Mouse (Mus musculus) frontal cortex, adult (tissue): ENCODE measurements around the gene Rint1.
"Not testable (repeated sequence)": the region's sequence is repeated elsewhere in the genome, so short reads cannot be mapped to it uniquely, and the experiment has no call there.

Experiments used
- ATAC-seq: cut with Nextera tagmentation; 2 replicates; pipeline ENCODE4 v1.9.2; 2017; ENCODE audit warnings: mild to moderate bottlenecking, moderate library complexity, mixed read lengths; ENCODE audit not compliant: low TSS enrichment

The Rint1 gene

DNA sequence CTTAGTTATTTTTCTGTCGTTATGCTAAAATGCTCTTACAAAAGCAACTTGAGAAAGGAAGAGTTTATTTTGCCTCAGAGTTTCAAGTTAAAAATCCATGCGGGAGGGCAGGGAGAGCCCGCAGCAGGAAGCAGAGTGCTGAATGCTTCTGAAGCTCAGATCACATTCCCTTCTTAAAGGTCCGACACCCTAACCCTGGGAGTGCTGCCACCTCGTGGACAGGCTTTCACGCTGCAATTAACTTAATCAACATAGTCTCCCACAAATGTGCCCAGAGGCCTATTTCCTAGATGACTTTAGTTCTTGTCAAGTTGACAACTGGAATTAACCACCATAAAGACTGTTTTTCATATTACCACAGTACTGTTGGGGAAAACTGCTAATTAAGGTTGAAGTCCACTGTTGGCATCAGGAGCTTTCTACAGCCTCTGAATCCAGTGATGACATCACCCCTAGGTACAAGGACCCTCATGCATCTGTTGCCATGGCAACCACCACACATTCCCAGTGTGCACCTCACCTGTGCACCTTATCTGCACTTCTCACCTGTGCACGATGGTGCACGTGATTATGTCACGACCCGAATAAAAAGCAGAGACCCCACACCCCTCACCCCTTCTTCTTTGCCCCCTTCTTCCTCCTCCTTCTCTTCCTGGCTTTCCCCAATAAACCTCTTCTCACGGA lies 39.0 kb downstream of the Rint1 start:
- ATAC-seq = peak; percentile 77

DNA sequence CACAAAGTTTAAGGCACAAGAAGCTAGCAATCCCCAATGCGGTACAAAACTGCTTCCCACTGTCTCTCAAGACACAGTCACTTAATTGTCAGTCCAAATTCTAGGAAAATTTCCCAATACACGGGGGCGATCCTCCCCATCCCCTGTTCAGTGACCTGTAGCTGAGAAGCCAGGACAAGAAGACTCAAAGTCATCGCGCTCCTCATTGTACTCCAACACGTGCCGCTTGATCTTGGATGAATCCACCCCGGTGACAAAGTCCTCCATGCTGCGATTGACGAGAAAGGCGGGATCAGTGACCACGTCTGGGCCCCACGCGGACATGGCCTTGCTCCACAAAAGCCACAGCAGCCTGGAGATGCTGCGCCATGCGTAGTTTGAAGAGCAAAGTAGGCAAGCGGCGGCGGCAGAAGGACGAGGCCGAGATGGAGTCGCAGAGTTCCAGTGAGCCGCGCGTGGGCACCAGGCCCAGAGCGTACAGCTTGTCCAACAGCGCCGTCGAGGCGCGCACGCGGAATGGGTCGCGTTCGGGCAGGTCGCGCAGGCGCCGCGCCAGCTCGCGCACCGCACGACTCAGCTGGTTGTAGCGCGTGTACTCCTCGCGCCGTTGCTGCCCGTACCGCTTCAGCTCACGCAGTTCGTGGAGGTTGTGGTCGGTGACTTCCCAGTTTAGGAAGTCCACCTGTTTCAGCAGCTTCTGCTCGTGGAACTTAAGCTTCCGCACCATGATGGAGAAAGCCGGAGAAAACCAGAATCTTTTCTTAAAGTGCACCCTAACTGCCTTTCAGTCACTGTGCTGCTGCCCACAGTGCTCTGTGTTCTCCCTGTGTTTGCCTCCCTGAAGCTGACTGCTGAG lies 43.6 kb downstream of the Rint1 start:
- peak; percentile 50 for ATAC-seq

DNA sequence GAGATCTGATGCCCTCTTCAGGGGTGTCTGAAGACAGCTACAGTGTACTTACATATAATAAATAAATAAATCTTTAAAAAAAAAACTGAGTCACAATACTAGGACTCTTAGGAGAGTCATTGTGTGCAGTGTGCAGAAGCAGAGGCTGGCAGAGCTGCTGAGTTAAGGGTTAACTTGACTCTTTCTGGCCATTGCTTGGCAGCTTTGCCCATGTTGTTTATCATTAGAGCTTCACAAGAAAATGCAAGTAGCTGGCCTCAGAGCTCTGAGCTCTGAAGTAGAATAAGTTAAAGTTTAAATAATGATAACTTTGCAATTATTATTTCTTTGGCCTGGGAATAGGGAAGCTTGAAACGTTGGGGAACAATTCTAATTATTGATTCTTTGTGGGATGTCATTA lies 48.2 kb downstream of the Rint1 start:
- not testable (repeated sequence) for ATAC-seq

DNA sequence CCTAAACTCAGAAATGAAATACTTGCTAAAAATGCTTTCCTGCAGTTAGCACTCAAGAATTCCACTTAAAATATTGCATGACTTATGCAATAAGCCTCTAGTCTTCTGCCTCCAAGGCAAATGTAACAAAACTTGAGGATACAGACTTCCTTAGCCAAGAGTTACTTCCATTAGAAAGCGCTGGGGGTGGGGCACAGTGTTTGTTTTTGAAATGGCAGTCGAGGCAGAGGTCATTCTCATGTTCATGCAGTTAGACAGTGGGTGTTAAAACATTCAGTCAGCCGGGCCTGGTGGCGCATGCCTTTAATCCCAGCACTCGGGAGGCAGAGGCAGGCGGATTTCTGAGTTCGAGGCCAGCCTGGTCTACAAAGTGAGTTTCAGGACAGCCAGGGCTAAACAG lies 50.6 kb downstream of the Rint1 start:
- no peak for ATAC-seq

DNA sequence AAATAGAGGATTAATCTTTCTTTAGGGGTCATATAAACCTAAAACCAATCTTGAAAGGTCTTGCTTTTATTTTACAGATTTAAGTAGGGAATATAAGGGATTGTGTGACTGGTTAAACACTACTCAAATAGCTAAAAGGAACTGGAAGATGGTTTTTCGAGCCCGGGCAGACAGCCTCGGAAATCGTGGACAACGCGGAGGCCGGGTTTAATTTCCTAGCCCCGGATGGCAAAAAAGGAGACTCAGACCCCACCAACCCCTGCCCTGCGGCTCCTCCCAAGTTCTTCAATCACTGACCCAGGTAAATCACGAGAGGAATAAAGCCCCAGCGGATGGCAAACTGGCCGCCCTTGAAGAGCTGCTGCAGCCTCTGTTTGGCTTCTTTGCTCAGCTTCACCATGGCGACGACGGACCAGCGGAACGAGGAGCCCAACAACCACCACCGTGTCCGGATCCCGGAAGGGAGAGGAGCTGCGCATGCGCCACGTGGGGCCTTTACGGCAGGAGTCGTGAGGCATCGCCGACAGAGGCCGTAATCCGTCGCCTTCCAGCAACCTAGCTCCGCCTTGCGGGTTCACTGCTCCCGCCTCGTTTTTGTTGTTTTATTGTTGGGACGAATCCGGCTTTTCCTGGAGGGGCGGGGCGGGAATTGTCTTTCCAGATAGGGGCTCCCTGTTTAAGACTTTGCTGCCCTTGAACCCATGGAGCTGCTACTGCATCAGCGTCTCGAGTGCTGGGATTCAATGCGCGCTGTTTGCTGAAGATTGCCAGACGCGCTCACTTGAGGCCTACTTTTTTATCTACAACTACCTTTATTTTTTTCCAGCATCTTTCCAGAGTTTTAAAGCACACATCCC lies 56.4 kb downstream of the Rint1 start, which contains the start of gene Tomm7:
Gene Tomm7, minus strand, starts transcription at position 488 of the 857 bp plus-strand sequence.
- peak; percentile 98 for ATAC-seq

DNA sequence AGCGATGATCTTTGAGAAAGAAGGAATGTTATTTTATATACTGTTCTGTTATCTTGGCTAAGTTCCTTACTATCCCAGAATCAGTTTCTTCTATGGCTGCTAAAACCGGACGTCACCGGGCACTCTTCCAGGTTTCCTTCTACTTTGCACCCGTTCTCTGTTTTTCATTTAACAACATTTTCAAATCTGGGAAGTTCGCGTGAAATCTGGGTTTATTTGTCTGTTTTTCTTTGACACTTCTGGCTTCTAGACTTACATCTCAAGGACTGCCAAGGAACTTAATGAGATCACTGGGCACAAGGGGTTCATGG lies 57.0 kb downstream of the Rint1 start:
- peak; percentile 26 for ATAC-seq

DNA sequence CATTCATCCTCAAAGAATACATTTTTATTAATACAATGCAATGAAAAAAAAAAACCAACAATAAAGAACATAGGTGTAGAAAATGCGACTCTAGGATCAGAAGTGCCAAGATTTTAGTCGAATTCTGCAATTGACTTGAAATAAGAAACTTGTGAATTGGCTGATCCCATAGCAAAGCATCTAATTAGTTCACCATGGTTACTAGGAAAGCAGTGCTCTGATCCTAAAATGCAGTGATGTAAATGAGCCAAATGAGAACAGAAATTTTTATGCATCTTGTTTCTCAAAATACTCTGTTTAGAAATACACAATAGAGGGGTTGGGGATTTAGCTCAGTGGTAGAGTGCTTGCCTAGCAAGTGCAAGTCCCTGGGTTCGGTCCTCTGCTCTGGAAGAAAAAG lies 57.6 kb downstream of the Rint1 start:
- ATAC-seq = no peak

DNA sequence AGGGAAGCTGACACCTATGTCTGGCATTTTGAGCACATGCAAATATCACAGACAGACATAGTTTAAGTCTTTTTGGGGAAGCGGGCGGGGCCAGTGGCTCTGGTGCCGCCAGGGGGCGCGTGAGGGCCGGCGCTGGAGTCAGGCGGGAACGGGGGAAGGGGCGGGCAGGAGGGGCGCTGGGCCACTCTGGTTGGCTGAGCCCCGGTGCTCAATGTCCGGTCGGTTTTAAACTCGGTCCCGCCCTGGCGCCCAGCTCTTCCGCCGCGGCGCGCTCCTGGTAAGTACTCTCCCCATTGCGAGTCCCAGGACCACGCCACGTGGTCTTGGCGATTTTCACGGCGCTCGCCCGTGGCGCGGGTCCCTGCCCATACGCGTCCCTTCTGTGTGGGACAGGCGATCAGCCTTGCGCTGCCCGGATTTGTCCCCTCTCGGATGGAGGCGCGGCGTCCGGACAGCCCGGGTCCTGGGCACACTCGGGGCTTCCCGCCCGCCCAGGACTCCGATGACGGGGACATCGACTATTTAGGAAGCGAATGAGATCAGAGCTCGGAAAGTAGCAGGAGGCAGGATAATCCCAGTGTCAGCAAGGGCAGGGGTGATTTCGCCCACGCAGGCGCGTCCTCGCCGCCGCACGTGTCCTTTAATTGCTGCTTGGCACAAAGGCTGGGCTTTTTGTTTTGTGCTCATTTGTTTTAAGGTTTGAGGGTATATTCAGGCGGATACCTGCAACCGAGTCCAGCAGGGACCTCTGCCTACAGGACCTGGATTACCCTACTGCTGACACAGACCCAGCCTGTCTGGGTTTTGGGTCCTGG lies 63.0 kb downstream of the Rint1 start:
- peak; percentile 94 for ATAC-seq

DNA sequence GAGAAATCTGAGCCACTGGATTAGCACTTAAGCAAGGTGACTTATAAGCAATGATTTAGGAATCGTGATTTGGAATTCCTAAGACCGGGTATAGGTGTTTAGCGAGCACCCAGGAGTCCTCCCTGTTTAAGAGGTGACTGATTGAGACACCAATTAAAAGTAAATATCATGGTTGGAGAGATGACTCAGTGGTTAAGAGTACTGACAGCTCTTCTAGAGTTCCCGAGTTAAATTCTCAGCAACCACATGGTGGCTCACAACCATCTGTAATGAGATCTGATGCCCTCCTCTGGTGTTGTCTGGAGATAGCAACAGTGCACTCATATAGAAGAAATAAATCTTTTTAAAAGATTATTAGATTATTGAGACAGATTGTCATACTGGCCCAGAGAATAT lies 63.6 kb downstream of the Rint1 start:
- ATAC-seq = 0 out of 2 replicates have a peak, but pooled peaks have one; percentile 18

DNA sequence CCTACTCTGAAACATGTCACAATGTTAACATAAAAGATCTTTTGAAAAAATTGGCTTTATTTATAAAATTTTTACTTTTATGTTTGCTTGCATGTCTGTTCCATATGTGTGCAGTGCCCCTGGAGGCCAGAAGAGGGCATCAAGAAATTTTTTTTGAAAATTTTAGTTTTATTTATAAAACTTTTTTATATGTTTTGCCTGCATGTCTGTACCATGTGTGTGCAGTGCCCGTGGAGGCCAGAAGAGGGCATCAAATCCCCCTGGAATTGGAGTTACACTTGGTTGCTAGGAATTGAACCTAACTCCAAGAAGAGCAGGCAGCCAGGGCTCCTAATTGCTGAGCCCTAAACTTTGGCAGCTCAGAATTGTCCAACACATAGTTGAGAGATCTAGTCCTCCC lies 65.4 kb downstream of the Rint1 start:
- not testable (repeated sequence) for ATAC-seq

DNA sequence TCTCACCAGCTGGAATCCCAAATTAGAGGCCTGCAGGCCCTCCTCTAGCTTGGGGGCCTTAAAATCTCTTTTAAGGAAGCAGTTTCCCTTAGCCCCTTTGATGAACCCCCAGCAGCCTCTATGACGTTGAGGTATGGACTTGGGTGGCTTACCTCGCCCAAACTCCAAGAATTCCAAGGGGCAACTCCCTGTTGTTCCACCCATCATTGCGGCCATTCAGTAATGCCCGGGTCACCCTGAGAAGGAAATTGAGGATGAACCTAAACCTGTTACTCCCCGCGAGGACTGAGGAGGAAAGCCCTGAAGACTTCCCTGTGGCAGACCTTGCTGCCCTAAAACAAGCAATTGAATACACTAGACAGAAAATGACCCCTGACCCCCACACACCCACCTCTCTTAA lies 68.0 kb downstream of the Rint1 start:
- no peak for ATAC-seq

DNA sequence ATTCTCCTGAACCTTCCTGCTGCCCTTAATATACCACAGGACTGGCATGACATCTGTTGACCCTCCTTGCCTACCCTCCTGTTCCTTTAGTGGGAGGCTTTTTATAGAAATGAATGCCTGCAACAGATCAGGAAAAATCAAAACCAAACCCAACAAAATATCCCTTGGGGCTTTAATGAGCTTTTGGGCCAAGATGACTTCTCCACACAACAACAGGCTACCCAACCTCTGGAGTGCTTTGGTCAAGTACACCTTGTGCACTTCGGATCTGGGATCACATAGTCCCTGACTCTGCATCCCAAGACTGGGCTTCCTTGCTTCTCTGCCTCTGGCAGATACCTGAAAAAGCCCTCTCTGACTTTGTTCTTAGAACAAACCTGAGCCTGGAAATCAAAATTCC lies 68.7 kb downstream of the Rint1 start:
- ATAC-seq = no peak

DNA sequence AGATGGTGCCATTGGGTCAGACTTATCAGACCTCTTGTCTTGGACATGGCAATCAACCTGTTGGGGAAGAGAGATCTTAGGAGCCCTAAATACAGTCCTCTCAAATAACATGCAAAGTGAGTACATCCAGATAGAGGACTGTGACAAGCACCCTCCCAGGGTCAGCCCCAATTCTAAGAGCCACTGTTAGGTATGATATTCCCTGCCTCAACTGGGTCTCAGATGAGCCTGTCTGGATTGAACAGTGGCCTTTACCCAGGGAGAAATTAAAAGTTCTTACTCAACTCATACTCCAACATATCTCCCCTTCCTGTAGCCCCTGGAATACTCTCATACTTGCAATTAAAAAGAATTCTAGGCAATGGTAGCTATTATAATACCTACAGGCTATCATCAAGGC lies 69.7 kb downstream of the Rint1 start:
- no peak for ATAC-seq

DNA sequence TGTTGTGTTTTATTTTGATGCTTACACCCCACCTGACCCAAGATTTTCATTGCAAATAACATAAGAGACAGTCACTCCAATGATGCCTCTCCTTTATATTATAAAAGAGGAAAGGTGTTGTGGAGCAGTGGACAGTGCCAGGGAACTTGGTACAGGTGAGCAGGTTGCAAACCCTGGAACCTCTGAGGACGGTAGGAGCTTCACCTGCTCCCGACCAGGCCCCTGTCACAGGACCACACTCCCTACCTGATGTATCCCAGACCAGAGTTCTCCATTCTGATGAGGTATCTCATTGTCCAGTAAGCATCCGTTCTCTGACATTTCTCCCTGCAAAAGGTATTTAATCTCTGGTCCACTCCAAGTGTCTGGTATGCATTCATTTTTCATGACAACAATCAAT lies 70.5 kb downstream of the Rint1 start:
- ATAC-seq = no peak

DNA sequence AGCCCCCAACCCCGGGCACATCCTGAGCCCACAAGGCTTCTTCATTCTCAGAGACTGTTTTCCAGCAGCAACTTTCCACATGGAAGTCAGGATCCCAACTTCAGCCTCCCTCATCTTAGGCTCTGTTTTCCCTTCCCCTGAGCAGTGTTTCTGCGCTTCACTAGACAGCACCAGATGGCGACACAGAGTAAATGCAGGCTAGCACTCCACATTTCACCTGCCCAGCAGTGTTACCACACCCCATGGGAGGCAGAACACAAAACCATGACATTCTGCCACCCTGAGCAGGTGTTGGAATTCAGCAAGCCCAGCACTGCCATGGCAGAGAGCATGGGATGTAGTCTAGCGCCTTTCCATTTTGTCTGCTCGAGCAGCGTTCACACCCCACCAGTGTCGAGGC lies 71.1 kb downstream of the Rint1 start:
- ATAC-seq = peak; percentile 70; the same call in 1 of the 2 replicates

DNA sequence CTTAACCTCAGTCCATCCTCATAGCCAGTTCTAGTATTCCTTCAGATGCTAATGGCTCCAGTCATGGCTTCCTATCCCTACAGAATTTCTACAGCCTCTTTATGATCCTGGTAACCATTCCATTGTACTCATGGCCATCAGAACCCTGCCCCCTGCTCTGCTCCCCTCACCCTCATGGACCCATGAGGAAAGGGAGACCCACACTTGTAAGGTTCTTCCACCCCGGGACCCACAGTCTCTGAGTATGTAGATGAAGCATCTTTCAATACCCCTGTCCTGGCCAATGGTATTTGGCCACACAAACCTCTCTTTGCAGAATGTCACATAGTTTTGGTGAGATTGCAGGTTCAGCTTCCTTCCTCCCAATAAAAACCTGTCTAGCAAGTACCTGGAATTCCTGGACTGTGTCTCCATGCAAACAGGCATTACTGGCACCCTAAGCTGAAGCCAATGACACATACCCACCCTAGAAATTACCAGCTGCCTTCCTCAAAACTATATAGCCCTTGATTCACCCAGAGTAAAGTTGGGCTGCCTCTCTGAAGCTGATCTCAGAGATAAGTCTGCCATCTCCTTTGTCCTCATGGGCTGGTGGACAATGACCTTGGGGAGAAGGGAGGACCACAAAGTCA lies 71.7 kb downstream of the Rint1 start:
- no peak for ATAC-seq

DNA sequence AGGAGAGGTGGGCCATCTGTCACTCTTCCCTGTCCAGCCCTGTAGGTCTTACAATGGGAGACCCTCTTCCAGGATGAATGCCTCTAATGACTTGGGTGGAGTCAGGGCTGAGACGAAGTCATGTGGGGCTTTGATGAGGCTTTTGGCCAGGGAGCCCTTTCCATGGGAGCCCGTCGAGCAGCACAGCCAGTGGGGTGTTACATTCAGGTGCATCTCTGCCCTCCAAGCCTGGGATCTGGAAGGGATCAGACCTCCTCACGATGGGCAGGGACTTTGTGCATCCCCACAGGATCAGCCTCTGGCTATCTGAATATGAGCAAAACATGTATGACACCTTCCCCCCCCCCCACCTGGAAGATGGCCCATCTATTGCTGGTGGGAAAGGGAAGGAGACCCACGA lies 72.4 kb downstream of the Rint1 start:
- no peak for ATAC-seq

DNA sequence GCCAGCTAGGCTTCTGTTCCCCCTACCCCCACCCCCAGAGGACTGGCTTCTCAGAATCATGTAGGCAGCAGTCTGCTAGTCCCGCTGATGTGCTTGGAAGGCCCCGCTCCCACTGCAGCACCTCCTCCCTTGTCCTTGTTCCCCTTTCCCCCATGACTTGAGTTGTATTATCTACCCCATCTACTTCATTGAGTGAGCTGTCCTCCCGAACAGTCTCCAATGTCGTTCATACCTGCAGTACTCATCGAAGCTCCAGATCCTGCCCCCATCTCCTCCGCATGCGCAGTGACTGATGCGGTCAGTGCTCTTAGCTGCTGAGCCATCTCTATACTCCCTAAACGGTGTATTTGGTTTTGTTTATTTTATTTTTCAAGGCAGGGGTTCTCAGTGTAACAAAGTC lies 74.2 kb downstream of the Rint1 start:
- ATAC-seq = no peak

DNA sequence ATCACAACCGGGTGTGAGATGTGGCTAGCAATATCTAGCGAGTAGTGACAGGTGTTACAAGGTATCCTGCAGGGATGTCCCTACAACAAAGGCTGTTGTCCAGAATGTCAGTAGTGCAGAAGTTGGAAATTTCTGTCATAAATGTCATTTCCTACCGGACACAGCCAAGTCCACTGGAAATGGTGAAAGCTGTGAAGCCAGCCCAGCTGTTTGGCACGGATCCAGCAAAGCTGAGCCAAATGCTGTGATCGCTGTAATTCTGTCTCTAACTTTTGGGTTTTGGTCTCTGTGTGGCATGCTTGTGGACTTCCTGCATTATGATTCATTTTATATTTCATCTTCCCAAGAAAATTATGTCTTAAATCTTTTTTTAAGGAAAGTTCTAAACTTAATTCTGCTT lies 74.8 kb downstream of the Rint1 start:
- no peak for ATAC-seq

DNA sequence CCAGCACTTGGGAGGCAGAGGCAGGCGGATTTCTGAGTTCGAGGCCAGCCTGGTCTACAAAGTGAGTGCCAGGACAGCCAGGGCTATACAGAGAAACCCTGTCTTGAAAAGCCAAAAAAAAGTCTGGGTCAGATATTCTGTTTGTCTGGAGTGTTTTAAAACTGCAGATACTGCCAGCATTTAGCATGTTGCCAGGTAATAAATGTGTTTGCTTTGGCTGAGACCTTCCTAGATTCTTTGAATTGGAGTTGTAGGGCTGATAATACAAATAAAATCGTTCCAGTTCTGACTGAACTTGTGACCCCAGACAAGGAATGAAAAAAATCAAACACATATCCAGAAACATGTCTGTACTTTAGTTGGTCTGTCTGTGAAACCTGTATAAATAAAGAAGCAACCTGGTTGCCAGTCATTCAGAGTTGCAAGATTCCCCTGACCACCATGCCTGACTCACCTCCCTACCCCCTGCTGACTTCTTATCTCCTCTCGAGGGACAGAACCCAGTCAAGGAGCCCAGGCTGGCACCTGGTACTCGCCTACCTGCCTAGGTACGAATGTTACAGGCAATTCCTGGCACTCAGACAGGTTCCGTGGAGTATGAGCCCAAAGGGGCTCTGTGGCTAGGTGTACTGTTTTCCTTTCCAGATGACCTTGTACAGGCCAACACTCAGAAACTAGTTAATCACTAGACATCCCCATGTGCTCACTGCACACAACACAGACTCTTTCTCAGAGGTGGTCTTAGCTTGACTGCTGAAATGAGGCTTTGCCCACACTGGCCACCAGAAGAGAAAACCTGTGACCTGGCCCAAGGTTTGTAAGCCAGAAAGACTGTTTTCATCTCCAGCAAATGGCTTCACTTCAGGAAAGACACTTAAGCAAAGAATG lies 75.9 kb downstream of the Rint1 start:
- no peak for ATAC-seq
